Mouse (Mus musculus): ENCODE data around the gene Hypm.

The Hypm gene

GRCm38 (mm10) chrX:9846628-9847027, at the start of gene Hypm:
Gene Hypm, plus strand, starts transcription at chrX:9846928.
- DNase-seq = no peak

GRCm38 (mm10) chrX:9810101-9810500, 36.6 kb upstream of the Hypm start:
- DNase-seq = no peak

GRCm38 (mm10) chrX:9812469-9812868, 34.3 kb upstream of the Hypm start:
- DNase-seq = no peak

- DNase-seq = no peak
These were observed 11.9 kb upstream of the Hypm start for GRCm38 (mm10) chrX:9834779-9835178.

- DNase-seq = no peak
These were observed 2.7 kb downstream of the Hypm start, which contains the start of gene H2al3 for GRCm38 (mm10) chrX:9849403-9849802. Gene H2al3, plus strand, starts transcription at chrX:9849703.

GRCm38 (mm10) chrX:9861859-9862258, 15.1 kb downstream of the Hypm start:
- no peak for DNase-seq

- DNase-seq = no peak
These were observed 28.8 kb downstream of the Hypm start for GRCm38 (mm10) chrX:9875519-9875918.

- DNase-seq = no peak
These were observed 38.6 kb downstream of the Hypm start, which contains the start of gene Sytl5 for GRCm38 (mm10) chrX:9885322-9885721. Gene Sytl5, plus strand, starts transcription at chrX:9885622.
